Mouse (Mus musculus): ENCODE results near the gene March4. TPM values are rescaled to one million over a fixed set of nuclear protein-coding genes. Genes with fewer than 3 reads are reported as not detected.

Gene March4
- polyA plus RNA-seq, 1 experiment from 2014 or later, result 0.18 TPM

DNA sequence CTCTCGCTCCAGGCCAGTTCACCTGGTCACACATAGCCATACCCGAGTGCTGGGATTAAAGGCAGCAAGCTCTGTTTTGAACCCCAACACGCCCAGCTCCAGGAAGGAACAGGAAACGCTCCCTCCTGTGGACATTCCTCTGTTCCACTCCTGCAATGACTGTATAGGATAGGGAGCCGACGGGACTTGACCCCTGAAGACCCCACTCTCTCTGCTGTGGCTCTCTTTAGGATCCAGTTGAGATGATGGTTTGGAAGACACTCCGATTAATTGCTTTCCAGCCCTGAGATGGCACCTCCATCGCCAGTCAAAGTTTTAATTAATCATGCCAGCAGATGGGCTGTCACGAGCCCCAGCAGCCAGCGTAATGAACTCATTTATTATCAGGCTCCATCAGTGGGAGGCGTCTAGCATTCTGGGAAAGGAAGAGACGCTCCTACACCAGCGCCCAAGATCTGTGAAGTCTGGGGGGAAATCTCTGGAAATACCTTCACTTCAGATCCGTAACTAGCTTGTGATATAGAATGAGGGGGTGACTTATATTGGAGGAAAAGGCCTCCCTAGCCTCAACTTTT, 130.1 kb downstream of the March4 start:
- 48% methylated on average over 14 of the region's 14 CpGs for WGBS
- no peaks in the 10 kb centered on the region for H3K4me1 ChIP-seq
- no peaks in the 10 kb centered on the region for H3K9me3 ChIP-seq
- no peak overlapping the region for H3K4me3 ChIP-seq (replicated peaks)
- no peaks in the 10 kb centered on the region for H3K36me3 ChIP-seq
- no peaks in the 10 kb centered on the region for H3K27me3 ChIP-seq (replicated peaks)
- H3K27ac ChIP-seq, result no peak overlapping the region
- ATAC-seq (ENCODE audit: insufficient read depth, low FRiP score, low read depth), result no peak
- H3K4me2 ChIP-seq, result no peak overlapping the region
- H3K9ac ChIP-seq, result no peak overlapping the region

DNA sequence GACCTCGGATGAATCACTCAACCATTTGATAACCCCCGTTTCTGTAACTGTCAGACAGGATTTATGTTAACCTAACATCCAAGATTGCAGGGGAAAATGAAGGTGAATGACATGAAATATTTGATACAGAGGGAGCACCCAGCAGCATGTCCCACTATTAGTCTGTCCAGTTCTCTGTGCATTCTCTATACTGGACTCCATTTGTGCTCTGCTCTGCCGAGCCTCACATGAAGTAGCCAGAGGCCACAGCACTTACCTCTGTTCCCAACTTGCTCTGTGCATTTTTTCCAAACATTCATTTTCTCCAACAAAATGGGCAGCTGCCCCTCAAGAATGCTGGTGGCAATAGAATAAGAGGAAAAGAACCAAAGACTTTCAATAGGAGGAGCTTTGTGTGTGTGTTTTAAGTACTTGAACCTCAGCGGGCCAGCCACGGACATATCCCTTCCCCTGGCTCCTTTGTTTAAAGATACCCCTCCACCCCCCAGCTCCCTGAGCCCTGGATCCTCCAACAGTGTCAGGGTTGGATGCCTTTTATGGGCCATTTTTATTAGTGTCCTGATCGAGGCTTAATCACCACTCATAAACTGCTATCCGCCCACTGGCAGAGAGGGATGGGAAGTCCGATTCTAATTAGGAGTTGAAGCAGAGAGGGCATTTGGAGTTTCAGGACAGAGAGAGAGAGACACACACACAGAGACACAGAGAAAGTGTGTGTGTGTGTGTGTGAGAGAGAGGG, 135.2 kb downstream of the March4 start:
- H3K4me2 ChIP-seq, result no peak overlapping the region
- H3K9ac ChIP-seq, result no peak overlapping the region

DNA sequence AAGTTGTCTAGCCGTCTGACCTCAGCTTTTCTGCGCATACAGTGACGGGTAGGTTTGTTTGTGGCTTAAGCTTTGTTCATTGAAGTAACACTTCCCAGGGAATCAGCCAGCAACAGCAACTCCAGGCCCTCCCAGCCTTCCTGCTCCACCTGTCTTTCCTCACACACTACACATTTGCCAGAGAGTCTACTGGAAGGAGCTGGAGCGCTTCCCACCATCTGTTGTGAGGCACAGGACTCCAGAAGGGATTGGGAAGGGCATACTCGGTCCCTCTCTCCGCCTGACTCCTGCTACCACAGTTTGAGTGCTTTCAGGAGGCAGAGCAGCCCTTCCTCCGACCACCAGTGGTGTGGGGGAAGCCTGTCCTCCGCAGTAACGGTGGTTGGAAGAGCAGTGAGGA, 136.1 kb downstream of the March4 start:
- no peaks in the 10 kb centered on the region for H3K9me3 ChIP-seq
- no peaks in the 10 kb centered on the region for H3K27me3 ChIP-seq (replicated peaks)
- H3K36me3 ChIP-seq, result no peaks in the 10 kb centered on the region
- H3K4me3 ChIP-seq (replicated peaks), result no peak overlapping the region
- H3K4me2 ChIP-seq, result no peak overlapping the region
- WGBS, result 61% methylated on average over 9 of the region's 9 CpGs
- H3K4me1 ChIP-seq, result no peaks in the 10 kb centered on the region
- ATAC-seq (ENCODE audit: insufficient read depth, low FRiP score, low read depth), result no peak
- H3K27ac ChIP-seq, result no peak overlapping the region
- no peak overlapping the region for H3K9ac ChIP-seq

More for the DNA sequence above, 135.2 kb downstream of the March4 start:
- WGBS, result 66% methylated on average over 8 of the region's 8 CpGs
- Histone ChIP-seq H3K9me3 (no peaks in the 10 kb centered on the region), H3K27me3 (replicated peaks) (no peaks in the 10 kb centered on the region), H3K4me1 (no peaks in the 10 kb centered on the region), H3K36me3 (no peaks in the 10 kb centered on the region), H3K4me3 (replicated peaks) (no peak overlapping the region), H3K27ac (no peak overlapping the region)
- no peak for ATAC-seq (ENCODE audit: insufficient read depth, low FRiP score, low read depth)

DNA sequence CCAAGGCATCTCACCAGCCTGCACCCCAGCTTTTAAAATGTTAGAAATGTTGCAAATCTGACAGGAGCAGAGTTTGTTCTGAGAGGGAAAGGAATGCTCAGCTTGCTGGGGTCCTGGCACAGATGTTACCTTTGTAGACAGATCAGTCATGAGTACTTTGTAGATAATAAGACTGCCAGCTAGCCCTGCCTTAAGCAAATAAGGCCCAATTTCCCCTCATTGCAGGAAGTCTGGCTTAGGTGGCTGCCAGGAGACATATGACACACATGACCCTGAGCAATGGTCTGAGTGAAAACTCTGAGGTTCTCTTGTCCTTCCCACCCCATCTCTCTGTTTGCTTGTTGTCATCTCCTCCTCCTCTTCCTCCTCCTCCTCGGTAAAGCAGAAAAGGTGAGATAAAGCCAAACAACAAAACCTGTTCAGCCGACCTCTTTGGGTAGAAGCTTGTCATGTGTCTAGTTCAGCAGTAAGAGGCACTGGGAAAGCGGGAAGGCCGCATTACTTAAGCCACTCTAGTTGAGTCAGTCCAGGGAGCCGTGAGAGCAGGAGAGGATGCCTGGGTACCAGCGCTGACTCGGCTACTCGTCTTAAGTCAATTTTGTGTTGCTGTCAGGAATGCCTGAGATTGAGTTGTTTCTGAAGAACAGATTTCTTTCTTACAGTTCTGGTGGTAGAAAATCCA, 136.9 kb downstream of the March4 start:
- Histone ChIP-seq H3K4me1 (no peaks in the 10 kb centered on the region), H3K4me2 (no peak overlapping the region), H3K4me3 (replicated peaks) (no peak overlapping the region), H3K27ac (no peak overlapping the region), H3K27me3 (replicated peaks) (no peaks in the 10 kb centered on the region), H3K36me3 (no peaks in the 10 kb centered on the region), H3K9ac (no peak overlapping the region), H3K9me3 (no peaks in the 10 kb centered on the region)
- ATAC-seq (ENCODE audit: insufficient read depth, low FRiP score, low read depth), result no peak
- WGBS, result 71% methylated on average over 8 of the region's 8 CpGs

DNA sequence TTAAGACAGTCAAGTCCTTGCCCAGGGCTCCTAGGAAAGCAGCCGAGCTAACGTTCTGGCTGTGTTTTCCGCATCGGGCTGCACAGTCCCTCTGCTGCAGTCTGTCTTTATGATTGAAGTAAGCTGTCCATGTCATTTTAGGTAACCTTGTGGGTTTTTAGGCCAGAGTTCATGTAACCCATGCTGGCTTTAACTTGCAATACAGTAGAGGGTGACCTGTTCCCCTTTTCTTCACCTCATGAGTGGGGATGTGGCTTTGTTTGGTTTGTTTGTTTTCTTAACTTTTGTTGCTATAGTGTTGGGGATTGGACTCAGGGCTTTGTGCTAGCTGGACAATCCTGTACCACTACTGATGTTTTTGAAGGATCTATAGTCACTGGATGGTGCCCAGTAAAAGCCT, 146.3 kb downstream of the March4 start:
- H3K36me3 ChIP-seq, result no peaks in the 10 kb centered on the region
- H3K4me1 ChIP-seq, result no peaks in the 10 kb centered on the region
- no peaks in the 10 kb centered on the region for H3K27me3 ChIP-seq (replicated peaks)
- ATAC-seq (ENCODE audit: insufficient read depth, low FRiP score, low read depth), result no peak
- no peaks in the 10 kb centered on the region for H3K9me3 ChIP-seq
- H3K4me3 ChIP-seq (replicated peaks), result no peak overlapping the region
- H3K4me2 ChIP-seq, result no peak overlapping the region
- WGBS, result 80% methylated on average over 4 of the region's 4 CpGs
- H3K27ac ChIP-seq, result no peak overlapping the region
- H3K9ac ChIP-seq, result no peak overlapping the region

DNA sequence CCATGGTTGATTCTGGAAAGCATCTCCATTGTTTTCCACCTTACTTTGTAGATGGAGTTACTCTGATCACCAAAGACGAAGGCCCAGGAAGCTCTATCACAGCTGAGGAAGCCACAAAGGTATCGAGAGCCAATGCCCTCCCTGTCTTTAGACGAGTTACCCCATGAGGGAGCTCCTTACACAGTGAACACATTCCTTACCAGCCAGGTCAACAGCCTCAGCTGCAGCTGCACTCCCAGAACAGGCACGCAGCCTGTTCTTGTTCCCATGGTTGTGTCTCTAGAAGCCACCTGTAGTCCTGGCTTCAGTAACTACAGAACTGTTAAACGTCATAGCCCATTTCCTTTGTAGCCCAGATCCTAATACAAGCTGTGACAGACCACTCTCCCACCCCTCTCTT, 153.1 kb downstream of the March4 start:
- Histone ChIP-seq H3K36me3 (no peaks in the 10 kb centered on the region), H3K9me3 (no peaks in the 10 kb centered on the region), H3K9ac (no peak overlapping the region)

DNA sequence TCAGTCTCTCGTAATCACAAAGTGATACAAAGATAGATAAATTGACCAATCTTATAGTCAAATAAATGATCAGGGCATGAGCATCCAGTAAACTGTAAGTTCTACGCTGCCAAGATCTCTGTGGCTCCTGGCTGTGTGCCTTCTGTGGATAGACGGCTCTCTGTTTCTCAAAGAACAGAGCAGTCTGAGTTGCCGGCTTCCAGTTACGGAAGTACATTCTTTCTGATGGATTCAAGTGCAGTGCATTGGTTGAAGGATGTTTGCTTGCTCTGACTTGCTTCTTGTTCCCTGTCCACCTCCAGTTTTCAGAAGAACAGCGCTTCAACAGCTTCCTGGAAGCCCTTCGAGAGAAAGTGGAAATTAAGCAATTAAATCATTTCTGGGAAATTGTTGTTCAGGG, 153.7 kb downstream of the March4 start:
- no peaks in the 10 kb centered on the region for H3K4me1 ChIP-seq
- H3K27me3 ChIP-seq (replicated peaks), result no peaks in the 10 kb centered on the region
- H3K4me3 ChIP-seq (replicated peaks), result no peak overlapping the region
- WGBS, result 86% methylated on average over 7 of the region's 7 CpGs
- no peaks in the 10 kb centered on the region for H3K36me3 ChIP-seq
- no peak overlapping the region for H3K9ac ChIP-seq
- H3K27ac ChIP-seq, result no peak overlapping the region
- no peaks in the 10 kb centered on the region for H3K9me3 ChIP-seq
- H3K4me2 ChIP-seq, result no peak overlapping the region
- ATAC-seq (ENCODE audit: insufficient read depth, low FRiP score, low read depth), result no peak

More for the DNA sequence above, 153.1 kb downstream of the March4 start:
- Histone ChIP-seq H3K27me3 (replicated peaks) (no peaks in the 10 kb centered on the region), H3K4me3 (replicated peaks) (no peak overlapping the region), H3K4me2 (no peak overlapping the region), H3K4me1 (no peaks in the 10 kb centered on the region), H3K27ac (no peak overlapping the region)
- ATAC-seq (ENCODE audit: insufficient read depth, low FRiP score, low read depth), result no peak
- WGBS, result 71% methylated on average over 5 of the region's 5 CpGs

DNA sequence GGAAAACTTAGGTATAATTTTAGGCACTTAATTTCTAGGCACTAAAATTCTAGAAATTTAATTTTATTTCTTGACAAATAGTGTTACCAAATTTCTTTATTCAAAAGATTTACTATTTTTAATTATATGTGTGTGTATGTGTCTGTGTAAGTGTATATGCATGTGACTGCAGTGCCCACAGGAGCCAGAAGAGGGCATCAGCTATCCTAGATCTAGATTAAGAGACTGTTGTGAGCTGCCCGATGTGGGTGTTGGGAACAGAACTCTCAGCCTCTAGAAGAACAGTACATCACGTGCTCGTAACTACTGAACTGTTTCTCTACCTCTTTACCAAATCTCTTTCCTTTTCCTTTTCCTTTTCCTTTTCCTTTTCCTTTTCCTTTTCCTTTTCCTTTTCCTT, 156.2 kb downstream of the March4 start:
- no peaks in the 10 kb centered on the region for H3K36me3 ChIP-seq
- 97% methylated on average over 3 of the region's 3 CpGs for WGBS
- no peaks in the 10 kb centered on the region for H3K27me3 ChIP-seq (replicated peaks)
- no peaks in the 10 kb centered on the region for H3K9me3 ChIP-seq
- H3K4me3 ChIP-seq (replicated peaks), result no peak overlapping the region
- H3K4me2 ChIP-seq, result no peak overlapping the region
- H3K4me1 ChIP-seq, result no peaks in the 10 kb centered on the region
- H3K9ac ChIP-seq, result no peak overlapping the region
- no peak overlapping the region for H3K27ac ChIP-seq
- no peak for ATAC-seq (ENCODE audit: insufficient read depth, low FRiP score, low read depth)

DNA sequence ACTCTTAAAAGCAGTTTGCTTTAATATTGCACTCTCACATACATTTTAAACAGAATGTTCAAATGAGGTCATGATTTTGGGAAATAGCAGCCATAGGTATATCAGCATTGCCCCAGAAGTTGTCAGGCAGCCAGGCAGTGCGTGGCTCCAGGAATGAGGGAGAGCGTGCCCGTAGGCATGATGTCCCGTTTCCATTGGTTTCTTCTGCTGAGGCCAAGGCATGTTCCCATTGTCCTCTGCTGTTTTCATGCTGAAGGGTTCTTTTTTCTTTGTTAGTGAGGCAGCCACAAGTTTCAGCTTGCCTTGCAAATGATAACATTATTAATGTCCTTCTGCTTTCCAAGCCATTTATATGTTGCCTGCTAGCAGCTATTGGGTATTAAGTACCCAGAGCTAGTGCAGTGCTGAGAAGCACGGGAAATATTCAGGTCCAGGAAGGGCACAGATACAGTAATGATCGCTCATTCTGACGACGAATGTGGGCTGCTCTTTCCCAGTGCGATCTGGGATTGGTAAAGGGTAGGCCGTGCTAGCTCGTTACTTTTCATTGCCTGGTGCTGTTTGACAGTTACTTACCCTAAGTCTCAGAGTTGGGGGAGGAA, 156.9 kb downstream of the March4 start:
- Histone ChIP-seq H3K27me3 (replicated peaks) (no peaks in the 10 kb centered on the region), H3K9ac (no peak overlapping the region), H3K36me3 (no peaks in the 10 kb centered on the region), H3K9me3 (no peaks in the 10 kb centered on the region), H3K27ac (no peak overlapping the region), H3K4me1 (no peaks in the 10 kb centered on the region), H3K4me3 (replicated peaks) (no peak overlapping the region), H3K4me2 (no peak overlapping the region)
- ATAC-seq (ENCODE audit: insufficient read depth, low FRiP score, low read depth), result no peak
- 84% methylated on average over 11 of the region's 11 CpGs for WGBS

DNA sequence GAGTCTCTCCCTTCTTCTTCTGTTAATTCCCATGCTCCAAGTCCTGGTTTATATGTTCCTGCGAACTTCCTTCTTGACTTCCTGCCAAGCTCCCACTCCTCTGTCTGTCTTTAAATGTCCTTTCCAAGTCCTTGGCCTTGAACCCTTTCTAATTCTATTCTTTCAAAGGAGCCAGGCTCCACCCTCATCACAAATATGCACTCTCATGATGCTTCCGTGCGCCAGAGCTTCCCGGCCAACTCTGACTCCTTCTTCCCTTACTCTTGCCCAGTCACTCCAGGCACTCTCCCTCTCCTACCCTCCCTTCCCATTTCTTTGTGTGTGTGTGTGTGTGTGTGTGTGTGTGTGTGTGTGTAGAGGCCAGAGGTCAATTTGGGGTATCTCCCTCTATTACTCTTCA, 158.6 kb downstream of the March4 start:
- 64% methylated on average over 4 of the region's 4 CpGs for WGBS
- ATAC-seq (ENCODE audit: insufficient read depth, low FRiP score, low read depth), result no peak

More for the DNA sequence above, 158.6 kb downstream of the March4 start:
- Histone ChIP-seq H3K4me1 (no peaks in the 10 kb centered on the region), H3K9me3 (no peaks in the 10 kb centered on the region), H3K27me3 (replicated peaks) (no peaks in the 10 kb centered on the region), H3K36me3 (no peaks in the 10 kb centered on the region), H3K27ac (no peak overlapping the region), H3K4me3 (replicated peaks) (no peak overlapping the region), H3K4me2 (no peak overlapping the region), H3K9ac (no peak overlapping the region)
